Mouse (Mus musculus): Measurements from ENCODE around the gene Rps21. TPM values are rescaled to one million over a fixed set of nuclear protein-coding genes. Genes with fewer than 3 reads are reported as not detected.

The Rps21 gene
- polyA plus RNA-seq (2012; ENCODE audit: insufficient read depth, insufficient read length, missing spikeins): 875 and 1,284 TPM in 2 replicates

- Histone ChIP-seq H3K27ac (replicated peaks; ENCODE audit: low read depth, low read length) (peak within 1 kb of the TSS; percentile 60), H3K4me3 (ENCODE audit: insufficient read depth, low read depth, low read length) (peak within 1 kb of the TSS; percentile 73), H3K4me1 (ENCODE audit: control insufficient read depth, insufficient read depth, insufficient read length, low read length) (peaks cover 15% of the 10 kb centered on the region)
Observed at GRCm38 (mm10) chr2:180257001-180257521, at the start of gene Rps21. Gene Rps21 (plus strand): TSS chr2:180257377.

GRCm38 (mm10) chr2:180207840-180208239 is 49.3 kb upstream of the Rps21 start:
- no peak overlapping the region for H3K4me3 ChIP-seq (ENCODE audit: insufficient read depth, low read depth, low read length)
- H3K4me1 ChIP-seq (ENCODE audit: control insufficient read depth, insufficient read depth, insufficient read length, low read length): peaks cover 5% of the 10 kb centered on the region; the same call in 1 of the 2 replicates
- no peak overlapping the region for H3K27ac ChIP-seq (replicated peaks; ENCODE audit: low read depth, low read length)

- peaks cover 7% of the 10 kb centered on the region; the same call in 1 of the 2 replicates for H3K4me1 ChIP-seq (ENCODE audit: control insufficient read depth, insufficient read depth, insufficient read length, low read length)
- H3K4me3 ChIP-seq (ENCODE audit: insufficient read depth, low read depth, low read length): no peak overlapping the region
- no peak overlapping the region for H3K27ac ChIP-seq (replicated peaks; ENCODE audit: low read depth, low read length)
Observed at GRCm38 (mm10) chr2:180208976-180209375, 48.2 kb upstream of the Rps21 start.

GRCm38 (mm10) chr2:180212255-180212654 is 44.9 kb upstream of the Rps21 start:
- Histone ChIP-seq H3K4me1 (ENCODE audit: control insufficient read depth, insufficient read depth, insufficient read length, low read length) (peaks cover 33% of the 10 kb centered on the region), H3K27ac (replicated peaks; ENCODE audit: low read depth, low read length) (no peak overlapping the region), H3K4me3 (ENCODE audit: insufficient read depth, low read depth, low read length) (no peak overlapping the region)

GRCm38 (mm10) chr2:180214352-180214978 is 42.7 kb upstream of the Rps21 start:
- peak overlapping the region; percentile 56 for H3K27ac ChIP-seq (replicated peaks; ENCODE audit: low read depth, low read length)
- peaks cover 46% of the 10 kb centered on the region for H3K4me1 ChIP-seq (ENCODE audit: control insufficient read depth, insufficient read depth, insufficient read length, low read length)

GRCm38 (mm10) chr2:180215011-180215461 is 42.1 kb upstream of the Rps21 start:
- H3K4me1 ChIP-seq (ENCODE audit: control insufficient read depth, insufficient read depth, insufficient read length, low read length): peaks cover 49% of the 10 kb centered on the region
- peak overlapping the region; percentile 65 for H3K27ac ChIP-seq (replicated peaks; ENCODE audit: low read depth, low read length)
- H3K4me3 ChIP-seq (ENCODE audit: insufficient read depth, low read depth, low read length): no peak overlapping the region

More at GRCm38 (mm10) chr2:180214352-180214978, 42.7 kb upstream of the Rps21 start:
- H3K4me3 ChIP-seq (ENCODE audit: insufficient read depth, low read depth, low read length): no peak overlapping the region

- no peak overlapping the region for H3K4me3 ChIP-seq (ENCODE audit: insufficient read depth, low read depth, low read length)
- H3K4me1 ChIP-seq (ENCODE audit: control insufficient read depth, insufficient read depth, insufficient read length, low read length): peaks cover 51% of the 10 kb centered on the region
- H3K27ac ChIP-seq (replicated peaks; ENCODE audit: low read depth, low read length): peak overlapping the region; percentile 89
Observed at GRCm38 (mm10) chr2:180215951-180216350, 41.2 kb upstream of the Rps21 start.

GRCm38 (mm10) chr2:180216921-180217320 is 40.3 kb upstream of the Rps21 start:
- Histone ChIP-seq H3K27ac (replicated peaks; ENCODE audit: low read depth, low read length) (0 out of 2 replicates have a peak overlapping the region, but pooled peaks have one; percentile 29), H3K4me1 (ENCODE audit: control insufficient read depth, insufficient read depth, insufficient read length, low read length) (peaks cover 56% of the 10 kb centered on the region), H3K4me3 (ENCODE audit: insufficient read depth, low read depth, low read length) (no peak overlapping the region)

GRCm38 (mm10) chr2:180217587-180217986 is 39.6 kb upstream of the Rps21 start:
- peaks cover 59% of the 10 kb centered on the region for H3K4me1 ChIP-seq (ENCODE audit: control insufficient read depth, insufficient read depth, insufficient read length, low read length)
- H3K4me3 ChIP-seq (ENCODE audit: insufficient read depth, low read depth, low read length): no peak overlapping the region

GRCm38 (mm10) chr2:180218241-180218640 is 38.9 kb upstream of the Rps21 start:
- Histone ChIP-seq H3K4me3 (ENCODE audit: insufficient read depth, low read depth, low read length) (peak overlapping the region; percentile 8; the same call in 1 of the 2 replicates), H3K27ac (replicated peaks; ENCODE audit: low read depth, low read length) (peak overlapping the region; percentile 98), H3K4me1 (ENCODE audit: control insufficient read depth, insufficient read depth, insufficient read length, low read length) (peaks cover 65% of the 10 kb centered on the region)

More at GRCm38 (mm10) chr2:180217587-180217986, 39.6 kb upstream of the Rps21 start:
- peak overlapping the region; percentile 98 for H3K27ac ChIP-seq (replicated peaks; ENCODE audit: low read depth, low read length)

- peak overlapping the region; percentile 8; the same call in 1 of the 2 replicates for H3K4me3 ChIP-seq (ENCODE audit: insufficient read depth, low read depth, low read length)
- H3K4me1 ChIP-seq (ENCODE audit: control insufficient read depth, insufficient read depth, insufficient read length, low read length): peaks cover 65% of the 10 kb centered on the region
- H3K27ac ChIP-seq (replicated peaks; ENCODE audit: low read depth, low read length): peak overlapping the region; percentile 98
Observed at GRCm38 (mm10) chr2:180218677-180219076, 38.5 kb upstream of the Rps21 start.

GRCm38 (mm10) chr2:180219145-180219943 is 37.8 kb upstream of the Rps21 start:
- Histone ChIP-seq H3K27ac (replicated peaks; ENCODE audit: low read depth, low read length) (peak overlapping the region; percentile 95), H3K4me3 (ENCODE audit: insufficient read depth, low read depth, low read length) (no peak overlapping the region), H3K4me1 (ENCODE audit: control insufficient read depth, insufficient read depth, insufficient read length, low read length) (peaks cover 61% of the 10 kb centered on the region)

- Histone ChIP-seq H3K4me1 (ENCODE audit: control insufficient read depth, insufficient read depth, insufficient read length, low read length) (peaks cover 54% of the 10 kb centered on the region), H3K27ac (replicated peaks; ENCODE audit: low read depth, low read length) (peak overlapping the region; percentile 95)
Observed at GRCm38 (mm10) chr2:180220165-180220564, 37.0 kb upstream of the Rps21 start.

GRCm38 (mm10) chr2:180221051-180221450 is 36.1 kb upstream of the Rps21 start:
- no peak overlapping the region for H3K4me3 ChIP-seq (ENCODE audit: insufficient read depth, low read depth, low read length)
- peaks cover 46% of the 10 kb centered on the region for H3K4me1 ChIP-seq (ENCODE audit: control insufficient read depth, insufficient read depth, insufficient read length, low read length)
- H3K27ac ChIP-seq (replicated peaks; ENCODE audit: low read depth, low read length): 0 out of 2 replicates have a peak overlapping the region, but pooled peaks have one; percentile 17

More at GRCm38 (mm10) chr2:180220165-180220564, 37.0 kb upstream of the Rps21 start:
- H3K4me3 ChIP-seq (ENCODE audit: insufficient read depth, low read depth, low read length): no peak overlapping the region

- Histone ChIP-seq H3K27ac (replicated peaks; ENCODE audit: low read depth, low read length) (peak overlapping the region; percentile 33; the same call in 1 of the 2 replicates), H3K4me3 (ENCODE audit: insufficient read depth, low read depth, low read length) (no peak overlapping the region), H3K4me1 (ENCODE audit: control insufficient read depth, insufficient read depth, insufficient read length, low read length) (peaks cover 44% of the 10 kb centered on the region)
Observed at GRCm38 (mm10) chr2:180222250-180222649, 34.9 kb upstream of the Rps21 start.
